Comparison of ENCODE assay signal across 20 mouse cellular contexts in the genomic region with DNA sequence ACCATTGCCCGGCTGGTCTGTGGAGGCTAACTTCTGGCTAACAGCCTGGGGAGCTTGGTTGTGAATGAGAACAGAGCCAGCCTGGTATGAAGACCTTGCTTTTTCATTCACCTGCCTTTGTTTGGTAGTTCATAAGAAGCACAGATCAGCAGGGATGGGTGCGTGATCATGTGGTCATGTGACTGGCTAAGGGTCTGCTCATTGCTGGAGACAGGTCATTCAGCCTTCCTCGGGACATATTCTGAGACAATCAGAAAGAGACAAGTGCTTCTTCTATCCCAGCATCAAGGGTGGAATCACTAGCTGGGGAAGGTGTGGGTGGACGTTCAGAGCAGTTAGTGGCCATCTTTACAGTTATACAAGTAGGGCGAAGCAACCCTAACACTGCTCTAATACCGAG. TPM values are rescaled to one million over a fixed set of nuclear protein-coding genes. Genes with fewer than 3 reads are reported as not detected.
DNase-seq lines count a peak whose midpoint lies in the region; ATAC-seq lines count a peak whose summit lies in the region.
"Had no signal": no experiment of that assay in that cellular context is flagged by ENCODE, and none has a peak within 500 bp of the region (broad histone marks: within the 10 kb centered on the region; RNA-seq: fewer than 3 reads in every experiment).

No protein-coding gene starts in this region.

- H3K9ac ChIP-seq in liver, embryonic 12.5 days, result no peak overlapping the region; the same call in 1 of the 2 replicates
- no peak overlapping the region for H3K9ac ChIP-seq in forebrain, embryonic 14.5 days (ENCODE audit: low read length)
- H3K9ac ChIP-seq: embryonic facial prominence, embryonic 12.5 days; embryonic facial prominence, embryonic 15.5 days; forebrain, embryonic 15.5 days; hindbrain, embryonic 12.5 days; hindbrain, embryonic 15.5 days had no signal

- no peak overlapping the region for H3K4me2 ChIP-seq in liver, embryonic 12.5 days
- no peak overlapping the region for H3K4me2 ChIP-seq in forebrain, embryonic 14.5 days (ENCODE audit: low read length)
- H3K4me2 ChIP-seq: embryonic facial prominence, embryonic 12.5 days; embryonic facial prominence, embryonic 15.5 days; forebrain, embryonic 15.5 days; heart, embryonic 11.5 days; hindbrain, embryonic 12.5 days; hindbrain, embryonic 15.5 days had no signal

- no peak for ATAC-seq in liver, embryonic 12.5 days
- ATAC-seq in forebrain, embryonic 14.5 days, result no peak
- ATAC-seq: forebrain, embryonic 15.5 days; Patski had no signal

- H3K4me1 ChIP-seq in liver, embryonic 12.5 days, result peaks cover 39% of the 10 kb centered on the region
- H3K4me1 ChIP-seq in forebrain, embryonic 14.5 days (ENCODE audit: control insufficient read depth, insufficient read depth, low read length), result no peaks in the 10 kb centered on the region
- H3K4me1 ChIP-seq: embryonic facial prominence, embryonic 12.5 days; embryonic facial prominence, embryonic 15.5 days; forebrain, embryonic 15.5 days; hindbrain, embryonic 12.5 days; hindbrain, embryonic 15.5 days had no signal

- peak overlapping the region; percentile 34 for H3K27ac ChIP-seq in liver, embryonic 12.5 days
- H3K27ac ChIP-seq in forebrain, embryonic 14.5 days (ENCODE audit: low read depth, low read length), result no peak overlapping the region
- H3K27ac ChIP-seq: embryonic facial prominence, embryonic 12.5 days; embryonic facial prominence, embryonic 15.5 days; forebrain, embryonic 15.5 days; hindbrain, embryonic 12.5 days; hindbrain, embryonic 15.5 days had no signal

- whole genome bisulfite sequencing in liver, embryonic 12.5 days (ENCODE audit: insufficient replicate concordance), result 80% methylated on average over 6 of the region's 6 CpGs
- 90% methylated on average over 6 of the region's 6 CpGs for WGBS in forebrain, embryonic 14.5 days

- H3K4me3 ChIP-seq in liver, embryonic 12.5 days, result no peak overlapping the region
- no peak overlapping the region for H3K4me3 ChIP-seq in forebrain, embryonic 14.5 days (ENCODE audit: low read depth, low read length)
- H3K4me3 ChIP-seq: embryonic facial prominence, embryonic 12.5 days; embryonic facial prominence, embryonic 15.5 days; forebrain, embryonic 15.5 days; hindbrain, embryonic 12.5 days; hindbrain, embryonic 15.5 days had no signal

- no peaks in the 10 kb centered on the region for H3K9me3 ChIP-seq in liver, embryonic 12.5 days (replicated peaks)
- H3K9me3 ChIP-seq in forebrain, embryonic 14.5 days (replicated peaks; ENCODE audit: control insufficient read depth, low read length), result no peaks in the 10 kb centered on the region
- H3K9me3 ChIP-seq: embryonic facial prominence, embryonic 12.5 days; embryonic facial prominence, embryonic 15.5 days; forebrain, embryonic 15.5 days; hindbrain, embryonic 12.5 days; hindbrain, embryonic 15.5 days had no signal

- peak; percentile 1 for DNase-seq in adrenal gland, postnatal 14 days
- DNase-seq in adrenal gland, postnatal 10 days, result no peak
- no peak for DNase-seq in liver
- peak; percentile 3 for DNase-seq in thymus, postnatal 4 days
- DNase-seq in thymus, postnatal 0 days (ENCODE audit: low spot score), result no peak
- DNase-seq in forebrain, embryonic 14.5 days (ENCODE audit: low spot score), result no peak
- no peak for DNase-seq in cerebellum, postnatal 14 days
- DNase-seq: adrenal gland, postnatal 25 days; cerebellum, adult 11-12 months; cerebellum, adult 8-10 months; cerebellum, postnatal 25 days; gastrocnemius, postnatal 25 days had no signal

- H3K36me3 ChIP-seq in liver, embryonic 12.5 days, result no peaks in the 10 kb centered on the region
- H3K36me3 ChIP-seq in forebrain, embryonic 14.5 days (ENCODE audit: control insufficient read depth, insufficient read depth, low read length), result no peaks in the 10 kb centered on the region
- H3K36me3 ChIP-seq: embryonic facial prominence, embryonic 12.5 days; embryonic facial prominence, embryonic 15.5 days; forebrain, embryonic 15.5 days; hindbrain, embryonic 12.5 days; hindbrain, embryonic 15.5 days had no signal

- H3K27me3 ChIP-seq in liver, embryonic 12.5 days (replicated peaks), result 0 out of 2 replicates have a peak, but pooled peaks cover 8% of the 10 kb centered on the region
- H3K27me3 ChIP-seq in forebrain, embryonic 14.5 days (replicated peaks; ENCODE audit: control insufficient read depth, insufficient read depth, low read length), result no peaks in the 10 kb centered on the region
- H3K27me3 ChIP-seq: embryonic facial prominence, embryonic 12.5 days; embryonic facial prominence, embryonic 15.5 days; forebrain, embryonic 15.5 days; hindbrain, embryonic 12.5 days; hindbrain, embryonic 15.5 days had no signal

RNA-seq across cellular contexts. Expression of gene Galnt6, which starts 10.3 kb away (rescaled TPM):
- 8.1 and 11.9 TPM in 2 replicates for total RNA-seq in adrenal gland, postnatal 14 days (2021)
- total RNA-seq in adrenal gland, postnatal 10 days (2021), result 1 to 10 TPM; 9.6 to 9.9 TPM
- polyA plus RNA-seq in liver, embryonic 12.5 days (2016; fragmentation: Nextera tagmentation; extraction: Ambion mirVana), result 0.96 and 1.3 TPM in 2 replicates
- polyA plus RNA-seq in thymus, postnatal 0 days (2015; fragmentation: Nextera tagmentation; extraction: Ambion mirVana), result 16.6 and 16.9 TPM in 2 replicates
- polyA plus RNA-seq in forebrain, embryonic 14.5 days (2014; fragmentation: Nextera tagmentation; extraction: Ambion mirVana), result 0.09 and 0.10 TPM in 2 replicates

RNA-seq across cellular contexts. Expression of gene Slc4a8, which starts 22.1 kb away (rescaled TPM):
- 10.4 and 14.6 TPM in 2 replicates for total RNA-seq in adrenal gland, postnatal 14 days (2021)
- 10 to 100 TPM in 1 of 2 experiments, 1 to 10 TPM in 1; 9.5 to 12.6 TPM for total RNA-seq in adrenal gland, postnatal 10 days (2021)
- 0.47 and 0.70 TPM in 2 replicates for polyA plus RNA-seq in liver, embryonic 12.5 days (2016; fragmentation: Nextera tagmentation; extraction: Ambion mirVana)
- polyA plus RNA-seq in thymus, postnatal 0 days (2015; fragmentation: Nextera tagmentation; extraction: Ambion mirVana), result 2.1 and 2.7 TPM in 2 replicates
- polyA plus RNA-seq in forebrain, embryonic 14.5 days (2014; fragmentation: Nextera tagmentation; extraction: Ambion mirVana), result 11.2 and 17.8 TPM in 2 replicates

RNA-seq across cellular contexts. Expression of gene Cela1, which starts 51.7 kb away (rescaled TPM):
- total RNA-seq in adrenal gland, postnatal 14 days (2021), result 26.1 and 32.9 TPM in 2 replicates
- 10 to 100 TPM; 22.1 to 23.9 TPM for total RNA-seq in adrenal gland, postnatal 10 days (2021)
- 8.7 and 11.0 TPM in 2 replicates for polyA plus RNA-seq in liver, embryonic 12.5 days (2016; fragmentation: Nextera tagmentation; extraction: Ambion mirVana)
- polyA plus RNA-seq in thymus, postnatal 0 days (2015; fragmentation: Nextera tagmentation; extraction: Ambion mirVana), result 6.2 and 13.1 TPM in 2 replicates
- 0.60 and 0.88 TPM in 2 replicates for polyA plus RNA-seq in forebrain, embryonic 14.5 days (2014; fragmentation: Nextera tagmentation; extraction: Ambion mirVana)
- total RNA-seq: gastrocnemius, postnatal 25 days had no signal

Comparison
In these comparisons a context has a peak if more than half of its experiments do, and no peak if none do; other contexts are left out.
1. DNase-seq: peak in adrenal gland, postnatal 14 days (single experiment) and thymus, postnatal 4 days (single experiment); none in adrenal gland, postnatal 10 days (single experiment), liver (single experiment), thymus, postnatal 0 days (single experiment), forebrain, embryonic 14.5 days (single experiment) and cerebellum, postnatal 14 days (0 of 2).